Mouse (Mus musculus) left cerebral cortex, adult 2 months (tissue): ENCODE measurements around the gene Ppp4c. TPM values are rescaled to one million over a fixed set of nuclear protein-coding genes. Genes with fewer than 3 reads are reported as not detected.

Experiments
- DNase-seq, 2 experiments: peaks; one replicate each; pipeline ENCODE4 v3.0.0; 2021 to 2022; ENCODE audit warnings: low spot score in 2 of 2, mixed read lengths in 1 of 2; ENCODE audit errors: extremely low spot score in 1 of 2
- H3K27ac ChIP-seq: fragments of 200-600 bp; 2 replicates; pipeline ENCODE4 v1.8.1; 2022
- H3K4me3 ChIP-seq: fragments of 200-600 bp; 2 replicates; pipeline ENCODE4 v1.8.1; 2022
- CTCF ChIP-seq: fragments of 200-600 bp; IDR thresholded peaks from 2 replicates; pipeline ENCODE4 v1.8.1; 2022; ENCODE audit warnings: antibody characterized with exemption, mild to moderate bottlenecking, moderate library complexity
- intact Hi-C: fragments of 180-260 bp; cut with DNase I; formaldehyde crosslinking; loops from one replicate; pipeline ENCODE4 v1.15.1; 2025
- total RNA-seq, 2 experiments: library from RNA; stranded (reverse); gene quantifications; 2 replicates each; pipeline ENCODE4 v1.2.3; 2021

Gene Ppp4c
- total RNA-seq, 2 experiments from 2014 or later = 50.4 TPM

DNA sequence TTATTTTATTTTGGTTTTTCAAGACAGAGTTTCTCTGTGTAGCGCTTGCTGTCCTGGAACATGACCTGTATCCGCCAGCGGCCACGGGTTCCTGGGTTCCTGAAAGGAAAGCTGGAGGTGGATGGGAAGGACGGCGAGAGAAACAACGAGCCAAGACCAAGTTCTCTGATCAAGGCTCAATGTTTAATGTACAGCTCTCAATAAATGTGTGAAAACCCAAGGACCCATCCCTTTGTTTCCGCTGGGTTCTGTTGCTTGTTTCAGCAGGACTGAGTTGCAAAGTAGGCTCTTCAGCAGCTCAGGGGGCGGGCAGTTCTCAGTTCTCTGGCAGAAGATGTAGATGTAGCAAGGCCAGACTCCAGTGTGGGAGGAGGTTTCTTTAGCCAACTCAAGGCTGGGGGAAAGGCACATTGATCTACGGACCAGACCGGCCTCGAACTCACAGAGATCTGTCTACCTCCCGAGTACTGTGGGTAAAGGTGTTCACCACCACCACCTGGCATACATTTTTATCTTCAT is 50.3 kb downstream of the Ppp4c start:
- H3K27ac ChIP-seq = no peak overlapping the region
- intact Hi-C loops = loop anchor here (5.0 kb wide), 1 partner anchor 40 kb away; no protein-coding TSS in a partner anchor
- H3K4me3 ChIP-seq = no peak overlapping the region
- no peak for TF ChIP-seq CTCF
- DNase-seq = no peak

DNA sequence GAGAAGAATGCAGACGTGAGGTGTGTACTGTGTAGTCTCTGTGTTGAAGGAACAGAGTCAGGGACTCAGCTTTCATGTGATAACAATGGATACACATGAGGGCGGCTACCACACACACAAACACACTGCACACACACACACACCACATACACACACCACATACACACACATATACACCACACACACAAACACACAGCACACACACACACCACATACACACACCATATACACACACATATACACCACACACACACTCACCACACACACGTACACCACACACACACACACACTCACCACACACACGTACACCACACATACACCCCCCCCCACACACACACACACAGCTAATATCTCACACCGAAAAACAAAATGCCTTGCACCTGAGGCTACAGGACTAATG is 50.8 kb downstream of the Ppp4c start:
- intact Hi-C loops = loop anchor here (5.0 kb wide), 1 partner anchor 39 kb away; no protein-coding TSS in a partner anchor
- no peak for DNase-seq
- TF ChIP-seq CTCF = no peak
- Histone ChIP-seq H3K4me3 (no peak overlapping the region), H3K27ac (no peak overlapping the region)

DNA sequence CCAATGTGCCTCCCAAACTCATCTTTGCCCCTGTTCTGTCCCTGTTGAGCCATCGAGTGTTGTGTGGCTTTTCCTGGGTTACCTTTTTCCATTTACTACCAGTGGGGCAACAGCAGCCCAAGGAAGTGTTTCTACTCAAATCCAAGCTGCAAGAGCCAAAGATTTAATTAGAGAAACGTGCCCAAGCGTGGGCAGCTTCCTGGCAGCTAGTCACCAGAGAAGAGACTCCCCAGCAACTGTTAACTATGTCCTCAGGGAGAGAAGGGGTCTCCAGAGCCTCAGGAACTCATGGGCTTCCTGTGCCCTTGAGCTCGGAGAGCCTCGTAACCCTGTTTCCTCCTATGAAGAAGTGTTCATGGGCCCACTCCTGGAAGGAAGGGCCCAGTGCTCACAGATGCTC is 51.3 kb downstream of the Ppp4c start:
- intact Hi-C loops = loop anchor here (5.0 kb wide), 1 partner anchor 39 kb away; no protein-coding TSS in a partner anchor

DNA sequence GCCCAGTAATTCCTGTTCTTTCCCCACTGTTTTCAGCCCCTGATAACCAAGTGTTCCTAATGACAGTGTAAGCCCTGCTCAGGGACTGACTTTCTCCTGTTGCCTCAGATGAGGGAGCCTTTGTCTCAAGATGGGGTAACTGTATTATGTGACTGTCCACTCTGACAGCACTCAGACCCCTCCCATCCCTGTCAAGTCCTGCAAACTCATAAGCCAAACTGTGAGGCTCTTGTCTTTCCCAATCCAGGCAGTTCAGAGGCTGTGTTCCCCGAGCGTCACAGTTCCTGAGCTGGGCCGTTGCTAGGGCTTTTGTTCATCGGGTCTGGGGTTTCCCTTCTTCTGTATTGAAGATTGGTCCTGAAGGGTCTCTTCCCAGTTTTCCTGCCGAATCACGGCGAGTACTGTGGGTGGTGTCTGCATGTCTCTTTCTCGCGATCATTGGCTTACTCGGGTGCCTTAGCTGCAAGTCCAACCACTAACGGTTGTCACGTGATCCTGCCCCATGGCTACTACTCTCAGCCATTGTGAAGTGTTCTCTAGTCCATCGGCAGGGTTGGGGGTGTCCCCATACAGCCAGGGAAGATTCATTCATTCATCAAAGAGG is 52.1 kb downstream of the Ppp4c start:
- Histone ChIP-seq H3K27ac (peak overlapping the region; percentile 75), H3K4me3 (no peak overlapping the region)
- intact Hi-C loops = loop anchor here (5.0 kb wide), 1 partner anchor 38 kb away; no protein-coding TSS in a partner anchor
- DNase-seq = no peak
- no peak for TF ChIP-seq CTCF

More for the DNA sequence above, 51.3 kb downstream of the Ppp4c start:
- no peak for TF ChIP-seq CTCF
- Histone ChIP-seq H3K27ac (no peak overlapping the region), H3K4me3 (no peak overlapping the region)
- no peak for DNase-seq

DNA sequence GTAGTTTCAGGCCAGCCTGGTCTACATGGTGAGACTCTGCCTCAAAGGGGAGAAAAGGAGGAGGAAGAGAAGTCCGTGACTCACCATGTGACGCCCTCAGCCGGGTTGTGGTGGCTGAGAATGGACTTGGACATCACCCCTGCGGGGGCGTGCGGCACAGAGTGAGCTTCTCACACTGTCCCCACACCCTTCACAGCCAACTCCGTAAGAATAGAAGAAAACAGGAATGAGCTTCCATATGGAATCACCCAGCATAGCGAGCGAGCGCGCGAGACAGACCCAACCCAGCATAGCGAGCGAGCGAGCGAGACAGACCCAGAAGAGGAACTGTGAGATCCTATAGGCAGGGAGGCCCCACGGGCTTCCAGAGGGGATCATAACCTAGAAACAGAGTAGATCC is 52.7 kb downstream of the Ppp4c start:
- DNase-seq = peak in 1 of 2 experiments; percentile 78
- TF ChIP-seq CTCF = no peak
- Histone ChIP-seq H3K27ac (peak overlapping the region; percentile 75), H3K4me3 (no peak overlapping the region)
- intact Hi-C loops = loop anchor here (1.0 kb wide), 1 partner anchor 23 kb away; no protein-coding TSS in a partner anchor

DNA sequence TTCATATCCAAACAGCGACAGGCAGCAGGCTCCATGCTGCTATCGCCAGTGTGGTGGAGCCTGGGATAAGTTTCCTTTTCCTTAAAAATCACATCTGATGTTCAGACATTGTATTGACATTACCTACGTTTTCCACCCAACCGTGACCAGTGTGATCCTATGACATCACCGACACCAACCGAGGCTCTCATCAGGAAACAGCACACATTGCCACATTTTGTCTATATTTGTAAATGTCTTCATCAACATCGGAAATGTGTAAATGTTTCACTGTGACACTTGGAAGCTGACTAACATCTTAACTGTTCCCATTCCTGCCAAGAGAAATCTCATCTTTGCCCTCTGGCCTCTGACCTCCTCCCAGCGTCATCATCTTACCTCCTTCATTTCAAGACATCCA is 56.2 kb downstream of the Ppp4c start:
- no peak for TF ChIP-seq CTCF
- intact Hi-C loops = no loop called here
- Histone ChIP-seq H3K4me3 (no peak overlapping the region), H3K27ac (no peak overlapping the region)
- DNase-seq = no peak

Other genes with a start within 250 kb of the Ppp4c start
- gene Eif3c, start 226.1 kb downstream of the Ppp4c start, total RNA-seq = 100 to 1,000 TPM; 173 to 179 TPM
- gene Apobr, start 207.6 kb downstream of the Ppp4c start, total RNA-seq = 1 to 10 TPM in 1 of 2 experiments, under 1 TPM in 1; 0.45 to 1.2 TPM
- gene Cln3, start 206.7 kb downstream of the Ppp4c start, total RNA-seq = 10 to 100 TPM; 24.4 to 30.8 TPM
- gene Il27, start 197.6 kb downstream of the Ppp4c start, total RNA-seq = not detected
- gene Nupr1, start 161.6 kb downstream of the Ppp4c start, total RNA-seq = 10 to 100 TPM; 17.6 to 21.0 TPM
- 10 to 100 TPM; 30.2 to 33.5 TPM for gene Sgf29, start 143.2 kb downstream of the Ppp4c start, total RNA-seq
- gene Sult1a1, start 116.1 kb downstream of the Ppp4c start, total RNA-seq = 10 to 100 TPM; 10.8 to 13.6 TPM
- gene Bola2, start 97.1 kb downstream of the Ppp4c start, total RNA-seq = 100 to 1,000 TPM; 100 to 106 TPM
- gene Slx1b, start 96.7 kb downstream of the Ppp4c start, total RNA-seq = 10 to 100 TPM; 17.9 to 21.1 TPM
- gene Coro1a, start 84.7 kb downstream of the Ppp4c start, total RNA-seq = 100 to 1,000 TPM; 164 to 185 TPM
- gene Mapk3, start 32.9 kb downstream of the Ppp4c start, total RNA-seq = 100 to 1,000 TPM; 155 to 166 TPM
- 1 to 10 TPM; 2.4 to 3.4 TPM for gene Gdpd3, start 26.2 kb downstream of the Ppp4c start, total RNA-seq
- gene Ypel3, start 15.5 kb downstream of the Ppp4c start, total RNA-seq = 100 to 1,000 TPM; 312 to 323 TPM
- gene Tbx6, start 11.0 kb downstream of the Ppp4c start, total RNA-seq = 1 to 10 TPM; 1.1 to 1.2 TPM
- gene Fam57b, start 5.2 kb upstream of the Ppp4c start, total RNA-seq = 10 to 100 TPM; 71.6 to 77.4 TPM
- gene 4930451I11Rik, start 39.1 kb upstream of the Ppp4c start, total RNA-seq = not detected
- 10 to 100 TPM; 46.9 to 51.7 TPM for gene Doc2a, start 54.9 kb upstream of the Ppp4c start, total RNA-seq
- gene Hirip3, start 69.5 kb upstream of the Ppp4c start, total RNA-seq = 10 to 100 TPM; 36.6 to 40.9 TPM
- 10 to 100 TPM; 52.5 to 53.2 TPM for gene Ino80e, start 69.9 kb upstream of the Ppp4c start, total RNA-seq
- 100 to 1,000 TPM; 162 to 167 TPM for gene Taok2, start 92.2 kb upstream of the Ppp4c start, total RNA-seq
- 10 to 100 TPM; 17.3 to 22.0 TPM for gene Tmem219, start 130.4 kb upstream of the Ppp4c start, total RNA-seq
- gene Kctd13, start 136.4 kb upstream of the Ppp4c start, total RNA-seq = 100 to 1,000 TPM; 135 to 146 TPM
- gene Asphd1, start 157.1 kb upstream of the Ppp4c start, total RNA-seq = 10 to 100 TPM; 51.4 to 55.8 TPM
- 100 to 1,000 TPM; 421 to 427 TPM for gene Sez6l2, start 158.1 kb upstream of the Ppp4c start, total RNA-seq
- 100 to 1,000 TPM; 181 to 186 TPM for gene Cdipt, start 183.4 kb upstream of the Ppp4c start, total RNA-seq
- under 1 TPM in 1 of 2 experiments, not detected in 1; 0.52 TPM for gene Cdiptos, start 183.6 kb upstream of the Ppp4c start, total RNA-seq
- gene Mvp, start 222.1 kb upstream of the Ppp4c start, total RNA-seq = 1 to 10 TPM; 7.2 to 8.3 TPM
- gene Pagr1b, start 224.0 kb upstream of the Ppp4c start, total RNA-seq = 1 to 10 TPM in 1 of 2 experiments, not detected in 1; 1.2 TPM
- 10 to 100 TPM; 15.1 to 27.1 TPM for gene Pagr1a, start 224.9 kb upstream of the Ppp4c start, total RNA-seq
- gene Gm42742, start 228.6 kb upstream of the Ppp4c start, total RNA-seq = 10 to 100 TPM; 61.0 to 66.3 TPM
- 100 to 1,000 TPM; 214 to 216 TPM for gene Prrt2, start 228.7 kb upstream of the Ppp4c start, total RNA-seq
- gene Maz, start 234.5 kb upstream of the Ppp4c start, total RNA-seq = 100 to 1,000 TPM; 210 to 221 TPM
- gene Kif22, start 250.0 kb upstream of the Ppp4c start, total RNA-seq = 1 to 10 TPM; 4.4 to 9.7 TPM